Mouse (Mus musculus): ENCODE results near the gene Copg1. TPM values are rescaled to one million over a fixed set of nuclear protein-coding genes. Genes with fewer than 3 reads are reported as not detected.

Gene Copg1
- polyA plus RNA-seq, 2 experiments, result 135 to 177 TPM

DNA sequence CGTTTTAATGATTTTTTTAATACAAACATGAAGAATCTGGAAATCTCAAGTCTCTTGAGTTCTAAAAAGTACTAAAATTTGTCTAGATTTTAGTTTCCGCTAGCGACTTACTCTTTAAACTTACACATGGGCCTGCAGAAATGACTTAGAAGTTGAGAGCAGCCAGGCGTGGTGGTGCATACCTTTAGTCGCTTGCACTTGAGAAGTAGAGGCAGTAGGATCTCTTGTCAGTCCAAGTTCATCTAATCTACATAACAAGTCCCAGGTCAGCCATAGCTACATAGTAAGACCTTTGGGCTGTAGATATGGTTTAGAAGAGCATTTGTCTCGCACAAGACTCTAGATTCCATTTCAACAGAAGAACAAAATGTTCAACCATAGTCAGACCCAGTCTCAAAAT lies 35.7 kb upstream of the Copg1 start:
- Histone ChIP-seq H3K4me3 (replicated peaks; ENCODE audit: low read length) (peak overlapping the region; percentile 100; the same call in 1 of the 2 replicates), H3K4me2 (replicated peaks; ENCODE audit: low read depth, low read length, severe bottlenecking) (no peak overlapping the region), H3K27me3 (ENCODE audit: control insufficient read depth, insufficient read depth, low read length) (no peaks in the 10 kb centered on the region), H3K27ac (replicated peaks; ENCODE audit: low read depth, low read length) (no peak overlapping the region), H3K9me3 (ENCODE audit: control insufficient read depth, low read length) (no peaks in the 10 kb centered on the region), H3K36me3 (ENCODE audit: control insufficient read depth, insufficient read depth, low read length) (peaks cover 10% of the 10 kb centered on the region), H3K4me1 (ENCODE audit: control insufficient read depth, insufficient read depth, low read length) (peaks cover 21% of the 10 kb centered on the region), H3K9ac (ENCODE audit: low read depth, low read length, severe bottlenecking) (no peak overlapping the region)
- TF ChIP-seq POLR2A (IDR thresholded peaks at IDR 0.05; ENCODE audit: borderline replicate concordance, extremely low read depth, insufficient read depth, insufficient read length), result no peak
- ATAC-seq (ENCODE audit: low FRiP score, low read depth) (no peak), DNase-seq (ENCODE audit: low spot score) (no peak)
- WGBS, result 84% methylated on average over 6 of the region's 6 CpGs

DNA sequence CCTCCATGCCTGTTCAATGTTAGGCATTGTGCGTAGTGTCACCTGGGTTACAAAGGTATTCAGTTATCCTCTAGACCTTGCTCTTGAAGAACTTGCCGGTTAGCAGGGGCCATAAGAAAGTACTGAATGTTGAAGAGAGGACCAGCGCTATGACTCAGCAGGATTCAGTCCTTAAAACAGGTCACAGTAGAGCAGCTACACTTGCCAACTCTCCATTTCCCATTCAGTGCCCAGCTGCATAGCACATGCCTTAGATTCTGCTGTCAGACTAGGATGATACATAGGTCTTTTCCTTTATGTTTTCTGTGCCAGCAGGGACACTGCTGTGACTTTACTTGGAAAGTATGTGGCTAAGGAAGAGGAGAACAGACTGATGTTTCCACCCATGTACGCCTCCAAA lies 34.2 kb upstream of the Copg1 start:
- ATAC-seq (ENCODE audit: low FRiP score, low read depth) (no peak), DNase-seq (ENCODE audit: low spot score) (no peak)
- no peak overlapping the region for H3K4me2 ChIP-seq (replicated peaks; ENCODE audit: low read depth, low read length, severe bottlenecking)
- TF ChIP-seq POLR2A (IDR thresholded peaks at IDR 0.05; ENCODE audit: borderline replicate concordance, extremely low read depth, insufficient read depth, insufficient read length), result no peak
- no peak overlapping the region for H3K27ac ChIP-seq (replicated peaks; ENCODE audit: low read depth, low read length)
- H3K4me1 ChIP-seq (ENCODE audit: control insufficient read depth, insufficient read depth, low read length), result peaks cover 5% of the 10 kb centered on the region
- H3K9ac ChIP-seq (ENCODE audit: low read depth, low read length, severe bottlenecking), result no peak overlapping the region
- no peaks in the 10 kb centered on the region for H3K9me3 ChIP-seq (ENCODE audit: control insufficient read depth, low read length)
- H3K27me3 ChIP-seq (ENCODE audit: control insufficient read depth, insufficient read depth, low read length), result no peaks in the 10 kb centered on the region
- WGBS, result 88% methylated on average over 4 of the region's 4 CpGs
- H3K4me3 ChIP-seq (replicated peaks; ENCODE audit: low read length), result no peak overlapping the region
- peaks cover 4% of the 10 kb centered on the region for H3K36me3 ChIP-seq (ENCODE audit: control insufficient read depth, insufficient read depth, low read length)

DNA sequence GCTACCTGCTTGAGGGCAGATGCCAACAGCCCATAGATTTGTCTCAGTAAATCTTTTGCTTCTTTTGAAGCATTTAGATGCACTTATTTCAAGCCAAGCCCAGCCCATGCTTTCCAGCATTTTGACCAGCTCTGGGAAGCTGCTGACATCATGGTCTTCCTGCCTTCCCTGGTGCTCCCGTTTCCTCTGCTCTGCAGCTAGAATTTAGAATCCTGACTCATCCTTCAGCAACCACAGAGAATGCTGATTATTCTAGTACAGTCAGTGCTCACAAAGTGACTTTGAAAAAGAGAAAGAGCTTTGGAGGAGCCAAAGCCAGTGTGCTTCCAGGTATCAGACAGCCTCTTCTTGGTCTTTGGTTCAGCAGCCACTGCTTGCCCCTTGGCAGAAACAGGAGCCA lies 30.5 kb upstream of the Copg1 start:
- no peaks in the 10 kb centered on the region for H3K9me3 ChIP-seq (ENCODE audit: control insufficient read depth, low read length)
- H3K4me3 ChIP-seq (replicated peaks; ENCODE audit: low read length), result no peak overlapping the region
- TF ChIP-seq POLR2A (IDR thresholded peaks at IDR 0.05; ENCODE audit: borderline replicate concordance, extremely low read depth, insufficient read depth, insufficient read length), result no peak
- WGBS, result 50% methylated on average over 1 of the region's 1 CpGs
- no peak overlapping the region for H3K4me2 ChIP-seq (replicated peaks; ENCODE audit: low read depth, low read length, severe bottlenecking)
- DNase-seq (ENCODE audit: low spot score) (no peak), ATAC-seq (ENCODE audit: low FRiP score, low read depth) (no peak)
- no peaks in the 10 kb centered on the region for H3K4me1 ChIP-seq (ENCODE audit: control insufficient read depth, insufficient read depth, low read length)
- no peaks in the 10 kb centered on the region for H3K36me3 ChIP-seq (ENCODE audit: control insufficient read depth, insufficient read depth, low read length)
- H3K27me3 ChIP-seq (ENCODE audit: control insufficient read depth, insufficient read depth, low read length), result no peaks in the 10 kb centered on the region
- H3K9ac ChIP-seq (ENCODE audit: low read depth, low read length, severe bottlenecking), result no peak overlapping the region
- H3K27ac ChIP-seq (replicated peaks; ENCODE audit: low read depth, low read length), result no peak overlapping the region

DNA sequence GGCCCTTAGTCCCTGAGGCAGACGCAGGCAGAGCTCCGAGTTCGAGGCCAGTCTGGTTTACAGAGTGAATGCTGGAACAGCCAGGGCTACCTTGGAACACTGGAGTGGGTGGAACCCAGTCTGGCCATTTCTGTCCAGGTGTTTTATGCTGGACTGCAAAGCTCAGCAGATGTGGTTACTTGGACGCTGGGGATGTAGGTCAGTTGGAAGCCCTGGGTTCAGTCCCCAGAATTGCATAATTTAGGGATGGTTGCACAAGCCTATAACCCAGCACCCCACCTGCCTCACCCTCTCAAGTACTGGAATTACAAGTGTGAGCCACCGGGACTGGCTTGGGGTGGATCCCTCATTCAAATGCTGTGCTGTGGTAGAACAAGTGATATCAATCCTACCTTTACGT lies 21.4 kb upstream of the Copg1 start:
- H3K27ac ChIP-seq (replicated peaks; ENCODE audit: low read depth, low read length), result no peak overlapping the region
- 87% methylated on average over 6 of the region's 6 CpGs for WGBS
- no peak overlapping the region for H3K4me2 ChIP-seq (replicated peaks; ENCODE audit: low read depth, low read length, severe bottlenecking)
- ATAC-seq (ENCODE audit: low FRiP score, low read depth) (no peak), DNase-seq (ENCODE audit: low spot score) (no peak)
- H3K4me1 ChIP-seq (ENCODE audit: control insufficient read depth, insufficient read depth, low read length), result no peaks in the 10 kb centered on the region
- no peaks in the 10 kb centered on the region for H3K36me3 ChIP-seq (ENCODE audit: control insufficient read depth, insufficient read depth, low read length)
- no peak for TF ChIP-seq POLR2A (IDR thresholded peaks at IDR 0.05; ENCODE audit: borderline replicate concordance, extremely low read depth, insufficient read depth, insufficient read length)
- H3K27me3 ChIP-seq (ENCODE audit: control insufficient read depth, insufficient read depth, low read length), result no peaks in the 10 kb centered on the region
- no peak overlapping the region for H3K4me3 ChIP-seq (replicated peaks; ENCODE audit: low read length)
- H3K9me3 ChIP-seq (ENCODE audit: control insufficient read depth, low read length), result no peaks in the 10 kb centered on the region
- no peak overlapping the region for H3K9ac ChIP-seq (ENCODE audit: low read depth, low read length, severe bottlenecking)

DNA sequence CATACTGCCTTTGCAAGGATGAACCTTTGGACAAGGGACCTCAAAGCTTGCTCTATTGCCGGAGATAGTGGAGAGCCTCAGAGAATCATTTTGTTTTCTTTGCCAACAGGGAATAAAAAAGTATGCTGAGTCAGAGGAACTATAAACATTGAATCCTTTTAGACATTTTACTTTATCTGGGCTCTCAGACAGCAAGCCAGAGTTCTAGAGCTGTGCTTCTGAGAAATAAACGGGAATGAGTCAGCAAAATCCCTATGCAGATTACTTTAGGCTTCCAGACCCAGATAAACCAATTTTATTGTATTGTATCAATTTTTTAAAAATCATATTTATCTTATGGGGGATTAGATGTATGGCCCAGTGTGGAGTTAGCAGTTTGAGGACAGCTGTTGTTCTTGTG lies 20.4 kb upstream of the Copg1 start:
- Histone ChIP-seq H3K9me3 (ENCODE audit: control insufficient read depth, low read length) (no peaks in the 10 kb centered on the region), H3K36me3 (ENCODE audit: control insufficient read depth, insufficient read depth, low read length) (no peaks in the 10 kb centered on the region), H3K9ac (ENCODE audit: low read depth, low read length, severe bottlenecking) (no peak overlapping the region), H3K4me1 (ENCODE audit: control insufficient read depth, insufficient read depth, low read length) (no peaks in the 10 kb centered on the region), H3K4me2 (replicated peaks; ENCODE audit: low read depth, low read length, severe bottlenecking) (no peak overlapping the region), H3K27ac (replicated peaks; ENCODE audit: low read depth, low read length) (no peak overlapping the region), H3K27me3 (ENCODE audit: control insufficient read depth, insufficient read depth, low read length) (no peaks in the 10 kb centered on the region), H3K4me3 (replicated peaks; ENCODE audit: low read length) (no peak overlapping the region)
- no peak for ATAC-seq (ENCODE audit: low FRiP score, low read depth)
- no peak for TF ChIP-seq POLR2A (IDR thresholded peaks at IDR 0.05; ENCODE audit: borderline replicate concordance, extremely low read depth, insufficient read depth, insufficient read length)
- WGBS, result 71% methylated on average over 2 of the region's 2 CpGs
- DNase-seq (ENCODE audit: low spot score), result no peak
